ENCODE assay signal across 18 mouse cellular contexts in the genomic region with DNA sequence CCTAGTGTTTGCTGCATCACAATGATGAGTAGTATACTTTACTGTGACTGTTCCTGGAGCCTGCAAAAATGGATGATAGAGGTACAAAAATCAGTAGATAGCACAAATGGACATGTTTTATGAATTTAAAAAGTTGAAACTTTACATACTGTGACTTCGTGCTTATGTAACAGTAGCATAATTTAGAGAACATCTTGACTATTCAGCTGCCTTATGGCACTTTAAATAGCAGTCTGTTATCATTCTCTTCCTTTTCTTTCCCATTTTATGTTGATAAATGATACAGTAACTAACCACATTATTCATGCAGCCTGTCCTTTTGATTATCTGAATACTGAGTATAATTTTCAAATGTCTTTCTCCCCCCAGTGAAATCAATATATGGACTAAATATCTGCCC.
"Had no signal": no experiment of that assay in that cellular context is flagged by ENCODE, and none has a peak within 500 bp of the region (broad histone marks: within the 10 kb centered on the region; RNA-seq: fewer than 3 reads in every experiment).

No protein-coding gene starts in this region.

- ATAC-seq: midbrain, embryonic 16.5 days had no signal

- H3K4me3 ChIP-seq: midbrain, embryonic 10.5 days; midbrain, embryonic 12.5 days; myocyte; neural tube, embryonic 13.5 days; neural tube, embryonic 15.5 days had no signal

- H3K27ac ChIP-seq: midbrain, embryonic 10.5 days; midbrain, embryonic 12.5 days; neural tube, embryonic 13.5 days; neural tube, embryonic 15.5 days had no signal

- DNase-seq: lung, embryonic 14.5 days; lung, postnatal 10 days; lung, postnatal 4 days; midbrain, embryonic 14.5 days; retina, postnatal 1 day; right cerebral cortex, adult 18-20 months; right cerebral cortex, postnatal 25 days; right cerebral cortex, postnatal 4 days; spleen, adult 18-20 months; thymus, adult 2 months; thymus, postnatal 25 days; thymus, postnatal 4 days had no signal
